In genomic region chr11:55197086-55197485, GRCm38 (mm10) we compare ENCODE assay signal across 38 mouse cellular contexts. TPM values are rescaled to one million over a fixed set of nuclear protein-coding genes. Genes with fewer than 3 reads are reported as not detected.
DNase-seq lines count a peak whose midpoint lies in the region; ATAC-seq and TF ChIP-seq lines count a peak whose summit lies in the region.
"Had no signal": no experiment of that assay in that cellular context is flagged by ENCODE, and none has a peak within 500 bp of the region (broad histone marks: within the 10 kb centered on the region; RNA-seq: fewer than 3 reads in every experiment).

No protein-coding gene starts in this region.

- peak overlapping the region; percentile 22; the same call in 1 of the 2 replicates for H3K4me2 ChIP-seq in liver, embryonic 11.5 days
- H3K4me2 ChIP-seq in hindbrain, postnatal 0 days (ENCODE audit: low read depth, low read length): no peak overlapping the region
- H3K4me2 ChIP-seq: forebrain, embryonic 13.5 days; heart, embryonic 12.5 days; hindbrain, embryonic 13.5 days; limb, embryonic 13.5 days; lung, embryonic 14.5 days; midbrain, embryonic 12.5 days; neural tube, embryonic 12.5 days had no signal

- WGBS in liver, embryonic 11.5 days: 38% methylated on average over 6 of the region's 6 CpGs
- WGBS in hindbrain, postnatal 0 days: 70% methylated on average over 6 of the region's 6 CpGs

- no peak overlapping the region for H3K9ac ChIP-seq in liver, embryonic 11.5 days (ENCODE audit: low read depth, low read length)
- H3K9ac ChIP-seq in hindbrain, postnatal 0 days (replicated peaks; ENCODE audit: low read length): no peak overlapping the region
- H3K9ac ChIP-seq: forebrain, embryonic 13.5 days; heart, embryonic 12.5 days; hindbrain, embryonic 13.5 days; limb, embryonic 13.5 days; liver, embryonic 14.5 days; lung, embryonic 14.5 days; midbrain, embryonic 12.5 days; neural tube, embryonic 12.5 days had no signal

- H3K27me3 ChIP-seq in liver, embryonic 11.5 days (replicated peaks; ENCODE audit: control insufficient read depth, insufficient read depth, low read length): no peaks in the 10 kb centered on the region
- no peaks in the 10 kb centered on the region for H3K27me3 ChIP-seq in hindbrain, postnatal 0 days (ENCODE audit: insufficient read depth, low read length)
- H3K27me3 ChIP-seq: forebrain, embryonic 13.5 days; heart, embryonic 12.5 days; hindbrain, embryonic 13.5 days; limb, embryonic 13.5 days; midbrain, embryonic 12.5 days; neural tube, embryonic 12.5 days had no signal

- no peak overlapping the region for H3K27ac ChIP-seq in liver, embryonic 11.5 days (ENCODE audit: low read depth, low read length)
- no peak overlapping the region for H3K27ac ChIP-seq in hindbrain, postnatal 0 days
- H3K27ac ChIP-seq: forebrain, embryonic 13.5 days; heart, adult 2 months; hindbrain, embryonic 13.5 days; layer of hippocampus, adult 2 months; left cerebral cortex, adult 2 months; limb, embryonic 13.5 days; liver, embryonic 14.5 days; midbrain, embryonic 12.5 days; neural tube, embryonic 12.5 days had no signal

- no peaks in the 10 kb centered on the region for H3K9me3 ChIP-seq in liver, embryonic 11.5 days (ENCODE audit: control insufficient read depth, low read length)
- H3K9me3 ChIP-seq in hindbrain, postnatal 0 days (ENCODE audit: low read length): no peaks in the 10 kb centered on the region
- H3K9me3 ChIP-seq: forebrain, embryonic 13.5 days; heart, embryonic 12.5 days; hindbrain, embryonic 13.5 days; limb, embryonic 13.5 days; midbrain, embryonic 12.5 days; neural tube, embryonic 12.5 days had no signal

- H3K36me3 ChIP-seq in liver, embryonic 11.5 days (ENCODE audit: control insufficient read depth, insufficient read depth, low read length): no peaks in the 10 kb centered on the region
- H3K36me3 ChIP-seq in hindbrain, postnatal 0 days (ENCODE audit: insufficient read depth, low read length): no peaks in the 10 kb centered on the region
- H3K36me3 ChIP-seq: heart, embryonic 12.5 days; hindbrain, embryonic 13.5 days; limb, embryonic 13.5 days; midbrain, embryonic 12.5 days; neural tube, embryonic 12.5 days had no signal

- no peak for ATAC-seq in liver, embryonic 11.5 days (replicated peaks; ENCODE audit: low FRiP score)
- peak; percentile 44 for ATAC-seq in granulocyte monocyte progenitor cell, adult 5-6 weeks (replicated peaks; ENCODE audit: poor library complexity, severe bottlenecking)
- no peak for ATAC-seq in hindbrain, postnatal 0 days
- ATAC-seq: forebrain, embryonic 13.5 days; inflammation-experienced regulatory T-cells, adult 6 months had no signal

- TF ChIP-seq CTCF in hindbrain, postnatal 0 days (IDR thresholded peaks at IDR 0.05; ENCODE audit: low read depth): no peak

- no peak overlapping the region for H3K4me3 ChIP-seq in liver, embryonic 11.5 days (ENCODE audit: low read depth, low read length)
- no peak overlapping the region for H3K4me3 ChIP-seq in hindbrain, postnatal 0 days (ENCODE audit: low read length)
- H3K4me3 ChIP-seq: forebrain, embryonic 13.5 days; heart, adult 2 months; heart, embryonic 12.5 days; hindbrain, embryonic 13.5 days; layer of hippocampus, adult 2 months; left cerebral cortex, adult 2 months; limb, embryonic 13.5 days; midbrain, embryonic 12.5 days; myocyte; neural tube, embryonic 12.5 days had no signal

- DNase-seq in liver, embryonic 11.5 days (ENCODE audit: low spot score): no peak
- DNase-seq in liver: no peak
- peak; percentile 33 for DNase-seq in Muller cell, postnatal 12 days (ENCODE audit: inconsistent ontology term)
- DNase-seq in left cerebral cortex, adult 9 months (ENCODE audit: low spot score in 2 of 2): no peak
- no peak for DNase-seq in hindbrain, postnatal 0 days (ENCODE audit: low spot score)
- DNase-seq in frontal cortex, postnatal 14 days (ENCODE audit: low spot score in 2 of 2): no peak
- DNase-seq: adrenal gland, postnatal 10 days; cerebellum, adult 18-20 months; cerebellum, postnatal 10 days; gastrocnemius, postnatal 25 days; heart, adult 2 months; heart, postnatal 4 days; kidney, adult 18-20 months; kidney, postnatal 36 days; lung, embryonic 14.5 days; lung, postnatal 14 days; right cerebral cortex, adult 18-20 months; right cerebral cortex, postnatal 4 days had no signal

- peaks cover 5% of the 10 kb centered on the region for H3K4me1 ChIP-seq in liver, embryonic 11.5 days (replicated peaks; ENCODE audit: control insufficient read depth, insufficient read depth, low read length)
- no peaks in the 10 kb centered on the region for H3K4me1 ChIP-seq in hindbrain, postnatal 0 days (ENCODE audit: insufficient read depth, low read length)
- H3K4me1 ChIP-seq: forebrain, embryonic 13.5 days; hindbrain, embryonic 13.5 days; limb, embryonic 13.5 days; midbrain, embryonic 12.5 days; neural tube, embryonic 12.5 days had no signal

RNA-seq across cellular contexts. Expression of gene Slc36a1, which starts 7.1 kb away (rescaled TPM):
- 2.0 and 2.9 TPM in 2 replicates for polyA plus RNA-seq in liver, embryonic 11.5 days (2014; fragmentation: Nextera tagmentation; extraction: Ambion mirVana)
- total RNA-seq in granulocyte monocyte progenitor cell, adult 5-6 weeks (2014; fragmentation: Nextera tagmentation): 52.6 and 53.3 TPM in 2 replicates
- 11.4 and 12.9 TPM in 2 replicates for total RNA-seq in granulocyte monocyte progenitor cell, adult 5-6 weeks (2017)
- total RNA-seq in hindbrain, postnatal 0 days (2014; rRNA removed): 35.0 and 37.3 TPM in 2 replicates
- polyA plus RNA-seq in hindbrain, postnatal 0 days (2015; fragmentation: Nextera tagmentation; extraction: Ambion mirVana): 3.8 TPM in 2 replicates

RNA-seq across cellular contexts. Expression of gene Slc36a2, which starts 12.2 kb away (rescaled TPM):
- polyA plus RNA-seq in liver, embryonic 11.5 days (2014; fragmentation: Nextera tagmentation; extraction: Ambion mirVana): 5.5 and 5.8 TPM in 2 replicates
- total RNA-seq in granulocyte monocyte progenitor cell, adult 5-6 weeks (2014; fragmentation: Nextera tagmentation): 6.5 and 7.6 TPM in 2 replicates
- 1.9 and 2.8 TPM in 2 replicates for total RNA-seq in granulocyte monocyte progenitor cell, adult 5-6 weeks (2017)
- total RNA-seq in hindbrain, postnatal 0 days (2014; rRNA removed): 0.36 and 0.84 TPM in 2 replicates
- polyA plus RNA-seq in hindbrain, postnatal 0 days (2015; fragmentation: Nextera tagmentation; extraction: Ambion mirVana): 0.78 and 0.94 TPM in 2 replicates
- polyA plus RNA-seq: CD4-positive, CD25-positive, alpha-beta regulatory T cell, adult 4 months; midbrain, embryonic 12.5 days; myocyte had no signal

RNA-seq across cellular contexts. Expression of gene Slc36a3, which starts 45.6 kb away (rescaled TPM):
- polyA plus RNA-seq in liver, embryonic 11.5 days (2014; fragmentation: Nextera tagmentation; extraction: Ambion mirVana): not detected in 2 replicates
- not detected in 2 replicates for total RNA-seq in granulocyte monocyte progenitor cell, adult 5-6 weeks (2014; fragmentation: Nextera tagmentation)
- not detected in 2 replicates for total RNA-seq in granulocyte monocyte progenitor cell, adult 5-6 weeks (2017)
- total RNA-seq in hindbrain, postnatal 0 days (2014; rRNA removed): not detected in 2 replicates
- not detected in 2 replicates for polyA plus RNA-seq in hindbrain, postnatal 0 days (2015; fragmentation: Nextera tagmentation; extraction: Ambion mirVana)
- total RNA-seq: adrenal gland, postnatal 10 days; gastrocnemius, adult 18-20 months; gastrocnemius, postnatal 25 days; heart, adult 2 months; heart, postnatal 4 days; layer of hippocampus, adult 2 months; layer of hippocampus, postnatal 14 days; left cerebral cortex, adult 2 months; left cerebral cortex, postnatal 36 days; midbrain, postnatal 0 days had no signal
- polyA plus RNA-seq: embryonic facial prominence, embryonic 11.5 days; forebrain, embryonic 13.5 days; heart, adult 2 months; heart, embryonic 12.5 days; heart, postnatal 0 days; hindbrain, embryonic 13.5 days; kidney, embryonic 16.5 days; limb, embryonic 13.5 days; liver, embryonic 14.5 days; lung, embryonic 14.5 days; midbrain, embryonic 12.5 days; midbrain, postnatal 0 days; myocyte; neural tube, embryonic 12.5 days had no signal
